Comparison of ENCODE assay signal across 9 mouse cellular contexts in genomic region chr4:148404748-148405147, GRCm38 (mm10). TPM values are rescaled to one million over a fixed set of nuclear protein-coding genes. Genes with fewer than 3 reads are reported as not detected.
DNase-seq lines count a peak whose midpoint lies in the region; ATAC-seq and TF ChIP-seq lines count a peak whose summit lies in the region.
"Had no signal": no experiment of that assay in that cellular context is flagged by ENCODE, and none has a peak within 500 bp of the region (broad histone marks: within the 10 kb centered on the region; RNA-seq: fewer than 3 reads in every experiment).

No protein-coding gene starts in this region.

- peaks cover 40% of the 10 kb centered on the region for H3K27me3 ChIP-seq in kidney, embryonic 14.5 days (ENCODE audit: control insufficient read depth, insufficient read depth, low read length)
- H3K27me3 ChIP-seq in kidney, adult 2 months (replicated peaks; ENCODE audit: control insufficient read depth, insufficient read depth, low read length) = no peaks in the 10 kb centered on the region
- H3K27me3 ChIP-seq in embryonic facial prominence, embryonic 10.5 days (replicated peaks; ENCODE audit: low read depth, poor library complexity, severe bottlenecking) = peaks cover 83% of the 10 kb centered on the region
- peaks cover 55% of the 10 kb centered on the region for H3K27me3 ChIP-seq in hindbrain, embryonic 12.5 days
- H3K27me3 ChIP-seq in midbrain, embryonic 14.5 days (ENCODE audit: control insufficient read depth, insufficient read depth, low read length) = peaks cover 16% of the 10 kb centered on the region; the same call in 1 of the 2 replicates

- H3K4me3 ChIP-seq in kidney, embryonic 14.5 days (ENCODE audit: low read length) = peak overlapping the region; percentile 12; the same call in 1 of the 2 replicates
- no peak overlapping the region for H3K4me3 ChIP-seq in kidney, adult 2 months (ENCODE audit: insufficient read depth, low read depth, low read length)
- H3K4me3 ChIP-seq in embryonic facial prominence, embryonic 10.5 days = peak overlapping the region; percentile 23; the same call in 1 of the 2 replicates
- H3K4me3 ChIP-seq in hindbrain, embryonic 12.5 days = no peak overlapping the region
- no peak overlapping the region for H3K4me3 ChIP-seq in midbrain, embryonic 14.5 days (replicated peaks; ENCODE audit: low read depth, low read length)

- H3K9ac ChIP-seq in kidney, embryonic 14.5 days (ENCODE audit: low read depth, low read length) = no peak overlapping the region
- no peak overlapping the region for H3K9ac ChIP-seq in hindbrain, embryonic 12.5 days
- no peak overlapping the region for H3K9ac ChIP-seq in midbrain, embryonic 14.5 days (replicated peaks; ENCODE audit: low read length)

- H3K36me3 ChIP-seq in kidney, embryonic 14.5 days (ENCODE audit: control insufficient read depth, insufficient read depth, low read length) = no peaks in the 10 kb centered on the region
- H3K36me3 ChIP-seq in kidney, adult 2 months (ENCODE audit: control insufficient read depth, insufficient read depth, low read length) = no peaks in the 10 kb centered on the region
- no peaks in the 10 kb centered on the region for H3K36me3 ChIP-seq in embryonic facial prominence, embryonic 10.5 days (replicated peaks)
- no peaks in the 10 kb centered on the region for H3K36me3 ChIP-seq in hindbrain, embryonic 12.5 days
- H3K36me3 ChIP-seq in midbrain, embryonic 14.5 days (ENCODE audit: control insufficient read depth, insufficient read depth, low read length) = no peaks in the 10 kb centered on the region

- no peak for TF ChIP-seq CTCF in kidney, adult 2 months (conservative IDR thresholded peaks at IDR 0.05; ENCODE audit: insufficient read depth, insufficient read length, low read depth, low read length)

- DNase-seq in kidney, adult 2 months = no peak
- DNase-seq in embryonic facial prominence, embryonic 10.5 days (ENCODE audit: low spot score) = no peak
- peak; percentile 51 for DNase-seq in midbrain, embryonic 14.5 days
- no peak for DNase-seq in cerebellum, adult 8-10 months
- DNase-seq in left cerebral cortex, adult 9 months (ENCODE audit: low spot score in 2 of 2) = no peak
- DNase-seq: lung, postnatal 14 days; thymus, adult 2 months had no signal

- H3K27ac ChIP-seq in kidney, embryonic 14.5 days (ENCODE audit: low read depth, low read length) = no peak overlapping the region
- H3K27ac ChIP-seq in kidney, adult 2 months (ENCODE audit: insufficient read depth, low read depth, low read length) = no peak overlapping the region
- H3K27ac ChIP-seq in embryonic facial prominence, embryonic 10.5 days (replicated peaks) = no peak overlapping the region
- peak overlapping the region; percentile 41; the same call in 1 of the 2 replicates for H3K27ac ChIP-seq in hindbrain, embryonic 12.5 days
- H3K27ac ChIP-seq in midbrain, embryonic 14.5 days (replicated peaks; ENCODE audit: low read depth, low read length) = no peak overlapping the region

- no peaks in the 10 kb centered on the region for H3K9me3 ChIP-seq in kidney, embryonic 14.5 days (ENCODE audit: control insufficient read depth, low read length)
- no peaks in the 10 kb centered on the region for H3K9me3 ChIP-seq in embryonic facial prominence, embryonic 10.5 days
- no peaks in the 10 kb centered on the region for H3K9me3 ChIP-seq in hindbrain, embryonic 12.5 days (replicated peaks)
- H3K9me3 ChIP-seq in midbrain, embryonic 14.5 days (ENCODE audit: control insufficient read depth, low read length) = no peaks in the 10 kb centered on the region

- no peak for ATAC-seq in kidney, embryonic 14.5 days (ENCODE audit: low FRiP score, low TSS enrichment)
- no peak for ATAC-seq in hindbrain, embryonic 12.5 days (ENCODE audit: low FRiP score)
- no peak for ATAC-seq in midbrain, embryonic 14.5 days (ENCODE audit: low FRiP score, low TSS enrichment)

- H3K4me2 ChIP-seq in kidney, embryonic 14.5 days (replicated peaks; ENCODE audit: low read depth, low read length) = peak overlapping the region; percentile 13
- H3K4me2 ChIP-seq in hindbrain, embryonic 12.5 days (replicated peaks) = peak overlapping the region; percentile 17; the same call in 1 of the 2 replicates
- H3K4me2 ChIP-seq in midbrain, embryonic 14.5 days (ENCODE audit: low read length) = peak overlapping the region; percentile 11; the same call in 1 of the 2 replicates

- no peak for TF ChIP-seq POLR2A in kidney, adult 2 months (IDR thresholded peaks at IDR 0.05; ENCODE audit: low read depth, low read length)

- WGBS in kidney, embryonic 14.5 days = 2% methylated on average over 11 of the region's 11 CpGs
- WGBS in kidney, adult 2 months = 5% methylated on average over 11 of the region's 11 CpGs
- 15% methylated on average over 11 of the region's 11 CpGs for WGBS in embryonic facial prominence, embryonic 10.5 days
- WGBS in hindbrain, embryonic 12.5 days = 7% methylated on average over 11 of the region's 11 CpGs
- 8% methylated on average over 11 of the region's 11 CpGs for WGBS in midbrain, embryonic 14.5 days

- H3K4me1 ChIP-seq in kidney, embryonic 14.5 days (ENCODE audit: control insufficient read depth, insufficient read depth, low read length) = peaks cover 21% of the 10 kb centered on the region
- no peaks in the 10 kb centered on the region for H3K4me1 ChIP-seq in kidney, adult 2 months (ENCODE audit: control insufficient read depth, insufficient read depth, low read length)
- H3K4me1 ChIP-seq in embryonic facial prominence, embryonic 10.5 days = peaks cover 38% of the 10 kb centered on the region
- H3K4me1 ChIP-seq in hindbrain, embryonic 12.5 days = peaks cover 48% of the 10 kb centered on the region
- H3K4me1 ChIP-seq in midbrain, embryonic 14.5 days (ENCODE audit: control insufficient read depth, insufficient read depth, low read length) = peaks cover 28% of the 10 kb centered on the region

RNA-seq across cellular contexts. Expression of gene Ubiad1, which starts 39.8 kb away (rescaled TPM):
- 13.4 and 18.6 TPM in 2 replicates for polyA plus RNA-seq in kidney, embryonic 14.5 days (2014; fragmentation: Nextera tagmentation; extraction: Ambion mirVana)
- polyA plus RNA-seq in kidney, adult 2 months (2012; rRNA removed) = 50.8 and 61.6 TPM in 2 replicates
- polyA plus RNA-seq in embryonic facial prominence, embryonic 10.5 days (2016; fragmentation: Nextera tagmentation; extraction: Ambion mirVana) = 22.9 and 23.6 TPM in 2 replicates
- 20.4 and 22.2 TPM in 2 replicates for polyA plus RNA-seq in hindbrain, embryonic 12.5 days (2016; fragmentation: Nextera tagmentation; extraction: Ambion mirVana)
- polyA plus RNA-seq in midbrain, embryonic 14.5 days (2014; fragmentation: Nextera tagmentation; extraction: Ambion mirVana) = 14.7 and 15.9 TPM in 2 replicates

RNA-seq across cellular contexts. Expression of gene Mtor, which starts 43.7 kb away (rescaled TPM):
- polyA plus RNA-seq in kidney, embryonic 14.5 days (2014; fragmentation: Nextera tagmentation; extraction: Ambion mirVana) = 22.2 and 27.2 TPM in 2 replicates
- polyA plus RNA-seq in kidney, adult 2 months (2012; rRNA removed) = 39.8 and 50.1 TPM in 2 replicates
- 20.7 and 23.7 TPM in 2 replicates for polyA plus RNA-seq in embryonic facial prominence, embryonic 10.5 days (2016; fragmentation: Nextera tagmentation; extraction: Ambion mirVana)
- polyA plus RNA-seq in hindbrain, embryonic 12.5 days (2016; fragmentation: Nextera tagmentation; extraction: Ambion mirVana) = 30.2 and 31.9 TPM in 2 replicates
- 30.6 and 34.8 TPM in 2 replicates for polyA plus RNA-seq in midbrain, embryonic 14.5 days (2014; fragmentation: Nextera tagmentation; extraction: Ambion mirVana)

Comparison
In these comparisons a context has a peak if more than half of its experiments do, and no peak if none do; other contexts are left out.
1. H3K4me3 ChIP-seq: peak in kidney, embryonic 14.5 days (single experiment) and embryonic facial prominence, embryonic 10.5 days (single experiment); none in kidney, adult 2 months (single experiment), hindbrain, embryonic 12.5 days (single experiment) and midbrain, embryonic 14.5 days (single experiment).
2. Peak in every context shown above with its lines, with median percentiles within 50 percentile points of each other: H3K4me2 ChIP-seq.